Mouse (Mus musculus) heart, embryonic 11.5 days (tissue): ENCODE measurements at regions not wholly inside any gene's neighbourhood (a gene's known extent, or its start where the extent isn't known, plus 50 kb on each side); places are given as distances from the start of the nearest gene placed in this dataset.

Source experiments
- ATAC-seq: fragments of 200-750 bp; cut with Nextera tagmentation; replicated peaks from 2 replicates; pipeline ENCODE4 v1.8.0; 2017; ENCODE audit warnings: moderate library complexity; ENCODE audit not compliant: insufficient number of reproducible peaks, low FRiP score, low TSS enrichment
- H3K27ac ChIP-seq: fragments of 300-500 bp; sonication (generic); 2 replicates; pipeline ENCODE4 v1.5.1; 2014; ENCODE audit warnings: mild to moderate bottlenecking, low read depth, low read length
- H3K27me3 ChIP-seq: fragments of 300-500 bp; sonication (generic); 2 replicates; pipeline ENCODE4 v1.6.1; 2014; ENCODE audit warnings: mild to moderate bottlenecking, low read length, mixed read lengths; ENCODE audit not compliant: control insufficient read depth, insufficient read depth
- H3K36me3 ChIP-seq: fragments of 300-500 bp; sonication (generic); 2 replicates; pipeline ENCODE4 v1.6.1; 2014; ENCODE audit warnings: mild to moderate bottlenecking, low read length, moderate library complexity, mixed read lengths; ENCODE audit not compliant: control insufficient read depth, insufficient read depth
- H3K4me1 ChIP-seq: fragments of 300-500 bp; sonication (generic); 2 replicates; pipeline ENCODE4 v1.6.1; 2014; ENCODE audit warnings: low read length; ENCODE audit not compliant: control insufficient read depth, insufficient read depth
- H3K4me2 ChIP-seq: fragments of 300-500 bp; sonication (generic); 2 replicates; pipeline ENCODE4 v1.6.1; 2014; ENCODE audit warnings: mild to moderate bottlenecking, moderate library complexity
- H3K4me3 ChIP-seq: fragments of 300-500 bp; sonication (generic); 2 replicates; pipeline ENCODE4 v1.5.1; 2014; ENCODE audit warnings: low read depth, low read length
- H3K9ac ChIP-seq: fragments of 300-500 bp; sonication (generic); 2 replicates; pipeline ENCODE4 v1.6.1; 2014; ENCODE audit warnings: mild to moderate bottlenecking, low read depth, low read length, moderate library complexity
- H3K9me3 ChIP-seq: fragments of 300-500 bp; sonication (generic); replicated peaks from 2 replicates; pipeline ENCODE4 v1.6.1; 2016; ENCODE audit warnings: low read length; ENCODE audit not compliant: control insufficient read depth
- WGBS: fragments of 180-500 bp; shearing (Covaris S2); extraction: QIAGEN DNeasy Blood & Tissue Kit; methylation state at CpG from one replicate; pipeline ENCODE4 v1.1.7; 2014; ENCODE audit not compliant: insufficient replicate concordance; 5-methylcytosine and 5-hydroxymethylcytosine counted together

- Histone ChIP-seq H3K4me2 (no peak overlapping the region), H3K9ac (no peak overlapping the region), H3K9me3 (no peaks in the 10 kb centered on the region), H3K27me3 (no peaks in the 10 kb centered on the region), H3K4me1 (peaks cover 9% of the 10 kb centered on the region), H3K36me3 (no peaks in the 10 kb centered on the region), H3K27ac (no peak overlapping the region), H3K4me3 (no peak overlapping the region)
- WGBS: 91% methylated on average over 9 of the region's 9 CpGs
- ATAC-seq: no peak
These were observed 212.9 kb upstream of the Tgfbr2 start for GRCm38 (mm10) chr9:116388025-116388424.

GRCm38 (mm10) chr9:116384176-116385076, 209.3 kb upstream of the Tgfbr2 start:
- H3K27me3 ChIP-seq: no peaks in the 10 kb centered on the region
- H3K27ac ChIP-seq: 0 out of 2 replicates have a peak overlapping the region, but pooled peaks have one; percentile 22
- H3K4me2 ChIP-seq: peak overlapping the region; percentile 41
- peaks cover 9% of the 10 kb centered on the region for H3K4me1 ChIP-seq
- H3K36me3 ChIP-seq: no peaks in the 10 kb centered on the region
- WGBS: 58% methylated on average over 21 of the region's 21 CpGs
- 0 out of 2 replicates have a peak, but pooled peaks have one; percentile 26 for ATAC-seq
- H3K9me3 ChIP-seq: no peaks in the 10 kb centered on the region
- H3K9ac ChIP-seq: 0 out of 2 replicates have a peak overlapping the region, but pooled peaks have one; percentile 6
- H3K4me3 ChIP-seq: no peak overlapping the region

GRCm38 (mm10) chr9:116383411-116384101, 208.4 kb upstream of the Tgfbr2 start:
- 0 out of 2 replicates have a peak overlapping the region, but pooled peaks have one; percentile 26 for H3K4me3 ChIP-seq
- 25% methylated on average over 18 of the region's 18 CpGs for WGBS
- no peaks in the 10 kb centered on the region for H3K27me3 ChIP-seq
- peak overlapping the region; percentile 41 for H3K4me2 ChIP-seq
- 0 out of 2 replicates have a peak overlapping the region, but pooled peaks have one; percentile 6 for H3K9ac ChIP-seq
- H3K36me3 ChIP-seq: no peaks in the 10 kb centered on the region
- 0 out of 2 replicates have a peak overlapping the region, but pooled peaks have one; percentile 22 for H3K27ac ChIP-seq
- no peak for ATAC-seq
- H3K4me1 ChIP-seq: peaks cover 9% of the 10 kb centered on the region
- no peaks in the 10 kb centered on the region for H3K9me3 ChIP-seq

- Histone ChIP-seq H3K27me3 (no peaks in the 10 kb centered on the region), H3K4me1 (no peaks in the 10 kb centered on the region), H3K9me3 (no peaks in the 10 kb centered on the region), H3K27ac (no peak overlapping the region), H3K36me3 (no peaks in the 10 kb centered on the region), H3K4me3 (no peak overlapping the region), H3K4me2 (no peak overlapping the region), H3K9ac (no peak overlapping the region)
- 75% methylated on average over 1 of the region's 1 CpGs for WGBS
- ATAC-seq: no peak
These were observed 202.5 kb upstream of the Tgfbr2 start for GRCm38 (mm10) chr9:116377706-116378105.

GRCm38 (mm10) chr9:116375658-116376357, 200.6 kb upstream of the Tgfbr2 start:
- no peaks in the 10 kb centered on the region for H3K4me1 ChIP-seq
- no peaks in the 10 kb centered on the region for H3K27me3 ChIP-seq
- H3K4me3 ChIP-seq: no peak overlapping the region
- H3K36me3 ChIP-seq: no peaks in the 10 kb centered on the region
- no peak overlapping the region for H3K9ac ChIP-seq
- no peaks in the 10 kb centered on the region for H3K9me3 ChIP-seq
- ATAC-seq: no peak
- no peak overlapping the region for H3K4me2 ChIP-seq
- WGBS: 65% methylated on average over 12 of the region's 12 CpGs
- H3K27ac ChIP-seq: no peak overlapping the region

- 80% methylated on average over 4 of the region's 4 CpGs for WGBS
- no peaks in the 10 kb centered on the region for H3K36me3 ChIP-seq
These were observed 199.2 kb upstream of the Tgfbr2 start for GRCm38 (mm10) chr9:116374343-116374742.

GRCm38 (mm10) chr9:116373396-116373795, 198.2 kb upstream of the Tgfbr2 start:
- whole genome bisulfite sequencing: 64% methylated on average over 3 of the region's 3 CpGs

More at GRCm38 (mm10) chr9:116374343-116374742, 199.2 kb upstream of the Tgfbr2 start:
- no peak for ATAC-seq
- no peak overlapping the region for H3K27ac ChIP-seq
- H3K4me2 ChIP-seq: no peak overlapping the region
- H3K4me1 ChIP-seq: no peaks in the 10 kb centered on the region
- H3K27me3 ChIP-seq: no peaks in the 10 kb centered on the region
- no peak overlapping the region for H3K4me3 ChIP-seq
- H3K9me3 ChIP-seq: no peaks in the 10 kb centered on the region
- no peak overlapping the region for H3K9ac ChIP-seq

GRCm38 (mm10) chr9:116369059-116369718, 194.0 kb upstream of the Tgfbr2 start:
- Histone ChIP-seq H3K9ac (no peak overlapping the region), H3K36me3 (no peaks in the 10 kb centered on the region), H3K27ac (no peak overlapping the region), H3K4me3 (no peak overlapping the region), H3K4me2 (no peak overlapping the region), H3K27me3 (no peaks in the 10 kb centered on the region), H3K4me1 (no peaks in the 10 kb centered on the region), H3K9me3 (no peaks in the 10 kb centered on the region)
- ATAC-seq: no peak

More at GRCm38 (mm10) chr9:116373396-116373795, 198.2 kb upstream of the Tgfbr2 start:
- Histone ChIP-seq H3K27ac (no peak overlapping the region), H3K9ac (no peak overlapping the region), H3K4me1 (no peaks in the 10 kb centered on the region), H3K36me3 (no peaks in the 10 kb centered on the region), H3K27me3 (no peaks in the 10 kb centered on the region), H3K9me3 (no peaks in the 10 kb centered on the region), H3K4me3 (no peak overlapping the region), H3K4me2 (no peak overlapping the region)
- ATAC-seq: no peak
